Mouse (Mus musculus): ENCODE measurements at regions not wholly inside any gene's neighbourhood (a gene's known extent, or its start where the extent isn't known, plus 50 kb on each side); places are given as distances from the start of the nearest gene placed in this dataset.

GRCm38 (mm10) chr7:35901942-35902381 lies 99.2 kb upstream of the Zfp507 start:
- Histone ChIP-seq H3K4me1 (ENCODE audit: control insufficient read depth, insufficient read depth, low read length) (no peaks in the 10 kb centered on the region), H3K27me3 (ENCODE audit: control insufficient read depth, insufficient read depth, low read length, poor library complexity, severe bottlenecking) (no peaks in the 10 kb centered on the region), H3K9me3 (replicated peaks; ENCODE audit: control insufficient read depth, insufficient read depth, low read length, poor library complexity, severe bottlenecking) (no peaks in the 10 kb centered on the region), H3K36me3 (ENCODE audit: control insufficient read depth, insufficient read depth, low read length, poor library complexity, severe bottlenecking) (no peaks in the 10 kb centered on the region), H3K4me3 (ENCODE audit: low read depth, low read length) (no peak overlapping the region), H3K9ac (ENCODE audit: low read depth, poor library complexity, severe bottlenecking) (no peak overlapping the region), H3K27ac (ENCODE audit: insufficient read depth, low read length) (no peak overlapping the region)
- TF ChIP-seq POLR2A (IDR thresholded peaks at IDR 0.05; ENCODE audit: insufficient read depth, low read length) = no peak
- peak; percentile 83 for TF ChIP-seq CTCF (IDR thresholded peaks at IDR 0.05; ENCODE audit: low read depth, low read length)

- Histone ChIP-seq H3K9me3 (replicated peaks; ENCODE audit: control insufficient read depth, insufficient read depth, low read length, poor library complexity, severe bottlenecking) (no peaks in the 10 kb centered on the region), H3K4me3 (ENCODE audit: low read depth, low read length) (no peak overlapping the region), H3K36me3 (ENCODE audit: control insufficient read depth, insufficient read depth, low read length, poor library complexity, severe bottlenecking) (no peaks in the 10 kb centered on the region), H3K9ac (ENCODE audit: low read depth, poor library complexity, severe bottlenecking) (no peak overlapping the region), H3K27me3 (ENCODE audit: control insufficient read depth, insufficient read depth, low read length, poor library complexity, severe bottlenecking) (no peaks in the 10 kb centered on the region), H3K4me1 (ENCODE audit: control insufficient read depth, insufficient read depth, low read length) (no peaks in the 10 kb centered on the region), H3K27ac (ENCODE audit: insufficient read depth, low read length) (no peak overlapping the region)
- TF ChIP-seq EP300 (IDR thresholded peaks at IDR 0.05; ENCODE audit: insufficient read depth, low read depth, low read length) = no peak
- TF ChIP-seq CTCF (IDR thresholded peaks at IDR 0.05; ENCODE audit: low read depth, low read length) = no peak
- TF ChIP-seq POLR2A (IDR thresholded peaks at IDR 0.05; ENCODE audit: insufficient read depth, low read length) = no peak
These were observed 96.1 kb upstream of the Zfp507 start for GRCm38 (mm10) chr7:35898701-35899445.

GRCm38 (mm10) chr7:35893292-35893691 lies 90.5 kb upstream of the Zfp507 start:
- no peaks in the 10 kb centered on the region for H3K9me3 ChIP-seq (replicated peaks; ENCODE audit: control insufficient read depth, insufficient read depth, low read length, poor library complexity, severe bottlenecking)
- H3K4me1 ChIP-seq (ENCODE audit: control insufficient read depth, insufficient read depth, low read length) = no peaks in the 10 kb centered on the region
- no peaks in the 10 kb centered on the region for H3K27me3 ChIP-seq (ENCODE audit: control insufficient read depth, insufficient read depth, low read length, poor library complexity, severe bottlenecking)
- H3K27ac ChIP-seq (ENCODE audit: insufficient read depth, low read length) = no peak overlapping the region
- H3K9ac ChIP-seq (ENCODE audit: low read depth, poor library complexity, severe bottlenecking) = no peak overlapping the region
- no peaks in the 10 kb centered on the region for H3K36me3 ChIP-seq (ENCODE audit: control insufficient read depth, insufficient read depth, low read length, poor library complexity, severe bottlenecking)
- no peak overlapping the region for H3K4me3 ChIP-seq (ENCODE audit: low read depth, low read length)
- no peak for TF ChIP-seq POLR2A (IDR thresholded peaks at IDR 0.05; ENCODE audit: insufficient read depth, low read length)
- no peak for TF ChIP-seq EP300 (IDR thresholded peaks at IDR 0.05; ENCODE audit: insufficient read depth, low read depth, low read length)
- TF ChIP-seq CTCF (IDR thresholded peaks at IDR 0.05; ENCODE audit: low read depth, low read length) = no peak

DNA sequence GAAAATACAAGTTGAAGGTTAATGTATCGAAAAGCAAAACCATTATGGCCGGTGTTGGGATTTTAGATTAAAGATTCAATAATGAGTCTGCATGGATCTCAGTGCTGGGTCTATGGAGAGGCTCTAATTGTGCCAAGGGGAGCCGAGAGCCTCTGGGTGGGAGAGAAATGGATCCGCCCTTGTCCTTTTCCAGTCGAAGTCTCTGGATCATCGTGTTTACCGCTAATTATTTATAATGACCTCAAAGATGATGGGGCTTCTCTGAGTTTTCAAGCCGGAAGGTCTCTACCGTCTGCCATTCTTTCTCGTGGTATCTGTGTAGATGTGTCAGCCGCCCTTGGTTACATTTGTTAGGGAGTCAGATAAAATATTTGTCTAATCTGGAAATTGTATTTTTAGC lies 83.2 kb upstream of the Zfp507 start:
- no peaks in the 10 kb centered on the region for H3K4me1 ChIP-seq (ENCODE audit: control insufficient read depth, insufficient read depth, low read length)
- H3K36me3 ChIP-seq (ENCODE audit: control insufficient read depth, insufficient read depth, low read length, poor library complexity, severe bottlenecking) = no peaks in the 10 kb centered on the region
- no peak overlapping the region for H3K4me3 ChIP-seq (ENCODE audit: low read depth, low read length)
- H3K9ac ChIP-seq (ENCODE audit: low read depth, poor library complexity, severe bottlenecking) = no peak overlapping the region
- no peaks in the 10 kb centered on the region for H3K27me3 ChIP-seq (ENCODE audit: control insufficient read depth, insufficient read depth, low read length, poor library complexity, severe bottlenecking)
- no peaks in the 10 kb centered on the region for H3K9me3 ChIP-seq (replicated peaks; ENCODE audit: control insufficient read depth, insufficient read depth, low read length, poor library complexity, severe bottlenecking)
- no peak for TF ChIP-seq EP300 (IDR thresholded peaks at IDR 0.05; ENCODE audit: insufficient read depth, low read depth, low read length)
- no peak for TF ChIP-seq POLR2A (IDR thresholded peaks at IDR 0.05; ENCODE audit: insufficient read depth, low read length)
- TF ChIP-seq CTCF (IDR thresholded peaks at IDR 0.05; ENCODE audit: low read depth, low read length) = no peak
- no peak overlapping the region for H3K27ac ChIP-seq (ENCODE audit: insufficient read depth, low read length)

- Histone ChIP-seq H3K27me3 (ENCODE audit: control insufficient read depth, insufficient read depth, low read length, poor library complexity, severe bottlenecking) (no peaks in the 10 kb centered on the region), H3K9ac (ENCODE audit: low read depth, poor library complexity, severe bottlenecking) (no peak overlapping the region), H3K4me3 (ENCODE audit: low read depth, low read length) (no peak overlapping the region), H3K4me1 (ENCODE audit: control insufficient read depth, insufficient read depth, low read length) (no peaks in the 10 kb centered on the region), H3K27ac (ENCODE audit: insufficient read depth, low read length) (no peak overlapping the region), H3K9me3 (replicated peaks; ENCODE audit: control insufficient read depth, insufficient read depth, low read length, poor library complexity, severe bottlenecking) (no peaks in the 10 kb centered on the region), H3K36me3 (ENCODE audit: control insufficient read depth, insufficient read depth, low read length, poor library complexity, severe bottlenecking) (no peaks in the 10 kb centered on the region)
- TF ChIP-seq CTCF (IDR thresholded peaks at IDR 0.05; ENCODE audit: low read depth, low read length) (peak; percentile 92), EP300 (IDR thresholded peaks at IDR 0.05; ENCODE audit: insufficient read depth, low read depth, low read length) (no peak)
These were observed 77.0 kb upstream of the Zfp507 start for GRCm38 (mm10) chr7:35879755-35880304.

GRCm38 (mm10) chr7:35878164-35878563 lies 75.4 kb upstream of the Zfp507 start:
- H3K4me1 ChIP-seq (ENCODE audit: control insufficient read depth, insufficient read depth, low read length) = no peaks in the 10 kb centered on the region
- TF ChIP-seq CTCF (IDR thresholded peaks at IDR 0.05; ENCODE audit: low read depth, low read length) (no peak), POLR2A (IDR thresholded peaks at IDR 0.05; ENCODE audit: insufficient read depth, low read length) (no peak)
- H3K9ac ChIP-seq (ENCODE audit: low read depth, poor library complexity, severe bottlenecking) = no peak overlapping the region
- no peaks in the 10 kb centered on the region for H3K27me3 ChIP-seq (ENCODE audit: control insufficient read depth, insufficient read depth, low read length, poor library complexity, severe bottlenecking)
- no peak overlapping the region for H3K4me3 ChIP-seq (ENCODE audit: low read depth, low read length)
- H3K36me3 ChIP-seq (ENCODE audit: control insufficient read depth, insufficient read depth, low read length, poor library complexity, severe bottlenecking) = no peaks in the 10 kb centered on the region
- H3K27ac ChIP-seq (ENCODE audit: insufficient read depth, low read length) = no peak overlapping the region
- no peaks in the 10 kb centered on the region for H3K9me3 ChIP-seq (replicated peaks; ENCODE audit: control insufficient read depth, insufficient read depth, low read length, poor library complexity, severe bottlenecking)
